15 mouse cellular contexts compared by ENCODE assay signal in the genomic region with DNA sequence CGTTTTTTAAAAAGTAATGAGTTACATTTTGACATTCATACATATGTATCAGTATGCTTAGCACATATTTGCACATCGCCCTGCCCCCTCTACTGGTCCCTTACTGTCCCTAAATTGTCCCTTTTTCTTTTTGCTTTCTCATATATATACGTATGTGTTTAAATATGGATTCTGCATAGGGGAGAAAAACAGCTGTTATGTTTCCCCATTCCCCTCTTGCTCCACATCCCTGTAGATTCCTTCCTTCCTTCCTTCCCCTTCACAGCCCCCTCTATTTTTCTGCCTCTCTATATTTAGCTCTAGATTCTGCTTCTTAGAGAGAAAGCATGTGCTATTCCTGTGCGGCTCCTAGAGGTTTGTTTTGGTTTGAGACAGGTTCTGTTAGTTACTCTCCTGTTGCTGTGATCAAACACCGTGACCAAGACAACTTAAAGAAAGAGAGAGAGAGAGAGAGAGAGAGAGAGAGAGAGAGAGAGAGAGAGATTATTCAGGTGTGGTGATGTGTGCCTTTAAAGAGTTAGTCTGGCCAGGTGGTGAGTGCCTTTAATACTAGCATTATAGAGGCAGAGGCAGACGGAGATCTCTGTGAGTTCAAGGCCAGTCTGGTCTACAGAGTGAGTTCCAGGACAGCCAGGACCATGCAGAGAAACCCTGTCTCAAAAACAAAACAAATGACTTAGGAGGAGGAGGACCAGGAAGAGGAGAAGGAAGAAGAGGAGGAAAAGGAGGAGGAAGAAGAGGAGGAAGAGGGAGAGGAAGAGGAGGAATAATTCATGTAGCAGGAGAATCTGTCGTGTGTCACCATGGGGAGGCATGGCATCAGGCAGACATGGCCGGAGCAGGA. TPM values are rescaled to one million over a fixed set of nuclear protein-coding genes. Genes with fewer than 3 reads are reported as not detected.
DNase-seq lines count a peak whose midpoint lies in the region; ATAC-seq and TF ChIP-seq lines count a peak whose summit lies in the region.
"Had no signal": no experiment of that assay in that cellular context is flagged by ENCODE, and none has a peak within 500 bp of the region (broad histone marks: within the 10 kb centered on the region; RNA-seq: fewer than 3 reads in every experiment).

No protein-coding gene starts in this region.

- H3K4me1 ChIP-seq in heart, embryonic 11.5 days (ENCODE audit: control insufficient read depth, insufficient read depth, low read length): peaks cover 21% of the 10 kb centered on the region
- H3K4me1 ChIP-seq in liver, adult 2 months (ENCODE audit: control insufficient read depth, insufficient read depth, low read length): peaks cover 54% of the 10 kb centered on the region
- peaks cover 12% of the 10 kb centered on the region for H3K4me1 ChIP-seq in liver, embryonic 11.5 days (replicated peaks; ENCODE audit: control insufficient read depth, insufficient read depth, low read length)
- H3K4me1 ChIP-seq in brown adipose tissue, adult 24 weeks (ENCODE audit: control insufficient read depth, insufficient read depth, insufficient read length, low read length): peaks cover 53% of the 10 kb centered on the region
- peaks cover 71% of the 10 kb centered on the region for H3K4me1 ChIP-seq in small intestine, adult 2 months (ENCODE audit: control insufficient read depth, insufficient read depth, insufficient read length, low read length)
- no peaks in the 10 kb centered on the region for H3K4me1 ChIP-seq in midbrain, embryonic 14.5 days (ENCODE audit: control insufficient read depth, insufficient read depth, low read length)

- H3K4me3 ChIP-seq in heart, embryonic 11.5 days (ENCODE audit: low read depth, low read length): no peak overlapping the region
- H3K4me3 ChIP-seq in liver, adult 2 months (ENCODE audit: insufficient read depth, low read depth, low read length): no peak overlapping the region
- H3K4me3 ChIP-seq in liver, embryonic 11.5 days (ENCODE audit: low read depth, low read length): no peak overlapping the region
- no peak overlapping the region for H3K4me3 ChIP-seq in brown adipose tissue, adult 24 weeks (ENCODE audit: insufficient read depth, low read depth, low read length)
- H3K4me3 ChIP-seq in small intestine, adult 2 months (ENCODE audit: low read depth, low read length): no peak overlapping the region
- no peak overlapping the region for H3K4me3 ChIP-seq in midbrain, embryonic 14.5 days (replicated peaks; ENCODE audit: low read depth, low read length)
- H3K4me3 ChIP-seq: embryonic facial prominence, embryonic 12.5 days; hindbrain, embryonic 12.5 days had no signal

- ATAC-seq in heart, embryonic 11.5 days (replicated peaks; ENCODE audit: insufficient number of reproducible peaks, low FRiP score, low TSS enrichment): no peak
- ATAC-seq in liver, embryonic 11.5 days (replicated peaks; ENCODE audit: low FRiP score): no peak
- ATAC-seq in midbrain, embryonic 14.5 days (ENCODE audit: low FRiP score, low TSS enrichment): no peak

- H3K79me2 ChIP-seq in liver, adult 2 months (ENCODE audit: control insufficient read depth, insufficient read depth, low read length): peaks cover 25% of the 10 kb centered on the region; the same call in 1 of the 2 replicates

- no peaks in the 10 kb centered on the region for H3K9me3 ChIP-seq in heart, embryonic 11.5 days (replicated peaks; ENCODE audit: control insufficient read depth, low read length)
- H3K9me3 ChIP-seq in liver, embryonic 11.5 days (ENCODE audit: control insufficient read depth, low read length): peaks cover 3% of the 10 kb centered on the region; the same call in 1 of the 2 replicates
- H3K9me3 ChIP-seq in midbrain, embryonic 14.5 days (ENCODE audit: control insufficient read depth, low read length): no peaks in the 10 kb centered on the region
- H3K9me3 ChIP-seq: embryonic facial prominence, embryonic 12.5 days; hindbrain, embryonic 12.5 days had no signal

- no peaks in the 10 kb centered on the region for H3K36me3 ChIP-seq in heart, embryonic 11.5 days (ENCODE audit: control insufficient read depth, insufficient read depth, low read length)
- H3K36me3 ChIP-seq in liver, adult 2 months (ENCODE audit: control insufficient read depth, insufficient read depth, low read length): no peaks in the 10 kb centered on the region
- no peaks in the 10 kb centered on the region for H3K36me3 ChIP-seq in liver, embryonic 11.5 days (ENCODE audit: control insufficient read depth, insufficient read depth, low read length)
- peaks cover 8% of the 10 kb centered on the region; the same call in 1 of the 2 replicates for H3K36me3 ChIP-seq in small intestine, adult 2 months (ENCODE audit: control insufficient read depth, insufficient read depth, low read length)
- no peaks in the 10 kb centered on the region for H3K36me3 ChIP-seq in midbrain, embryonic 14.5 days (ENCODE audit: control insufficient read depth, insufficient read depth, low read length)
- H3K36me3 ChIP-seq: embryonic facial prominence, embryonic 12.5 days; hindbrain, embryonic 12.5 days had no signal

- peak overlapping the region; percentile 22; the same call in 1 of the 2 replicates for H3K4me2 ChIP-seq in heart, embryonic 11.5 days
- no peak overlapping the region for H3K4me2 ChIP-seq in liver, embryonic 11.5 days
- H3K4me2 ChIP-seq in midbrain, embryonic 14.5 days (ENCODE audit: low read length): no peak overlapping the region
- H3K4me2 ChIP-seq: embryonic facial prominence, embryonic 12.5 days; hindbrain, embryonic 12.5 days had no signal

- WGBS in heart, embryonic 11.5 days (ENCODE audit: insufficient replicate concordance): 57% methylated on average over 8 of the region's 8 CpGs
- 67% methylated on average over 8 of the region's 8 CpGs for WGBS in liver, adult 2 months
- WGBS in liver, embryonic 11.5 days: 72% methylated on average over 8 of the region's 8 CpGs
- 76% methylated on average over 8 of the region's 8 CpGs for WGBS in small intestine, adult 2 months
- WGBS in midbrain, embryonic 14.5 days: 71% methylated on average over 8 of the region's 8 CpGs

- no peak overlapping the region for H3K9ac ChIP-seq in heart, embryonic 11.5 days (ENCODE audit: low read depth, low read length)
- H3K9ac ChIP-seq in liver, adult 2 months (ENCODE audit: low read depth, low read length): 0 out of 2 replicates have a peak overlapping the region, but pooled peaks have one; percentile 3
- no peak overlapping the region for H3K9ac ChIP-seq in liver, embryonic 11.5 days (ENCODE audit: low read depth, low read length)
- no peak overlapping the region for H3K9ac ChIP-seq in midbrain, embryonic 14.5 days (replicated peaks; ENCODE audit: low read length)
- H3K9ac ChIP-seq: embryonic facial prominence, embryonic 12.5 days; hindbrain, embryonic 12.5 days had no signal

- no peak for DNase-seq in heart, adult 18-20 months
- DNase-seq in liver, adult 2 months (ENCODE audit: extremely low read depth, low read depth, low spot score): no peak
- no peak for DNase-seq in liver, embryonic 11.5 days (ENCODE audit: low spot score)
- DNase-seq in midbrain, embryonic 14.5 days: no peak
- no peak for DNase-seq in cerebellum, postnatal 14 days
- DNase-seq: adrenal gland, postnatal 25 days; cerebellum, adult 8-10 months; lung, postnatal 4 days; thymus, postnatal 25 days had no signal

- peak overlapping the region; percentile 22; the same call in 1 of the 2 replicates for H3K27ac ChIP-seq in heart, embryonic 11.5 days (ENCODE audit: low read depth, low read length)
- peak overlapping the region; percentile 40 for H3K27ac ChIP-seq in liver, adult 2 months (replicated peaks; ENCODE audit: insufficient read depth, low read depth, low read length)
- H3K27ac ChIP-seq in liver, embryonic 11.5 days (ENCODE audit: low read depth, low read length): no peak overlapping the region
- H3K27ac ChIP-seq in brown adipose tissue, adult 24 weeks (replicated peaks; ENCODE audit: low read depth, low read length): peak overlapping the region; percentile 91
- peak overlapping the region; percentile 75 for H3K27ac ChIP-seq in small intestine, adult 2 months (ENCODE audit: insufficient read depth, low read depth, low read length)
- no peak overlapping the region for H3K27ac ChIP-seq in midbrain, embryonic 14.5 days (replicated peaks; ENCODE audit: low read depth, low read length)
- H3K27ac ChIP-seq: embryonic facial prominence, embryonic 12.5 days; hindbrain, embryonic 12.5 days had no signal

- no peak for TF ChIP-seq POLR2A in liver, adult 2 months (IDR thresholded peaks at IDR 0.05; ENCODE audit: extremely low read depth, insufficient read depth, low read length)
- TF ChIP-seq POLR2A in small intestine, adult 2 months (IDR thresholded peaks at IDR 0.05; ENCODE audit: low read depth, low read length): no peak

- no peaks in the 10 kb centered on the region for H3K27me3 ChIP-seq in heart, embryonic 11.5 days (ENCODE audit: control insufficient read depth, insufficient read depth, low read length)
- H3K27me3 ChIP-seq in liver, adult 2 months (ENCODE audit: control insufficient read depth, insufficient read depth, low read length): no peaks in the 10 kb centered on the region
- no peaks in the 10 kb centered on the region for H3K27me3 ChIP-seq in liver, embryonic 11.5 days (replicated peaks; ENCODE audit: control insufficient read depth, insufficient read depth, low read length)
- no peaks in the 10 kb centered on the region for H3K27me3 ChIP-seq in small intestine, adult 2 months (ENCODE audit: control insufficient read depth, insufficient read depth, low read length)
- H3K27me3 ChIP-seq in midbrain, embryonic 14.5 days (ENCODE audit: control insufficient read depth, insufficient read depth, low read length): no peaks in the 10 kb centered on the region
- H3K27me3 ChIP-seq: embryonic facial prominence, embryonic 12.5 days; hindbrain, embryonic 12.5 days had no signal

- no peak for TF ChIP-seq CTCF in liver, adult 2 months (IDR thresholded peaks at IDR 0.05; ENCODE audit: low read depth, low read length)
- no peak for TF ChIP-seq CTCF in small intestine, adult 2 months (IDR thresholded peaks at IDR 0.05; ENCODE audit: extremely low read depth, insufficient read length, insufficient replicate concordance, low read depth, low read length)

RNA-seq across cellular contexts. Expression of gene Irak2, which starts 21.6 kb away (rescaled TPM):
- 6.7 and 7.2 TPM in 2 replicates for polyA plus RNA-seq in heart, embryonic 11.5 days (2014; fragmentation: Nextera tagmentation; extraction: Ambion mirVana)
- total RNA-seq in heart, adult 18-20 months (2021): 10 to 100 TPM; 14.2 to 17.8 TPM
- 18.2 and 20.7 TPM in 2 replicates for total RNA-seq in liver, adult 2 months (2014; rRNA removed)
- polyA plus RNA-seq in liver, adult 2 months (2012; rRNA removed): 30.8 and 36.1 TPM in 2 replicates
- 14.1 and 14.8 TPM in 2 replicates for polyA plus RNA-seq in liver, embryonic 11.5 days (2014; fragmentation: Nextera tagmentation; extraction: Ambion mirVana)
- 18.9 and 19.7 TPM in 2 replicates for polyA plus RNA-seq in brown adipose tissue, adult 24 weeks (2012; ENCODE audit: insufficient read depth, insufficient read length, missing spikeins)
- 35.4 and 97.6 TPM in 2 replicates for polyA plus RNA-seq in small intestine, adult 2 months (2012; rRNA removed)
- 0.42 and 1.0 TPM in 2 replicates for polyA plus RNA-seq in midbrain, embryonic 14.5 days (2014; fragmentation: Nextera tagmentation; extraction: Ambion mirVana)

RNA-seq across cellular contexts. Expression of gene Vhl, which starts 36.1 kb away (rescaled TPM):
- polyA plus RNA-seq in heart, embryonic 11.5 days (2014; fragmentation: Nextera tagmentation; extraction: Ambion mirVana): 31.2 and 40.9 TPM in 2 replicates
- total RNA-seq in heart, adult 18-20 months (2021): 10 to 100 TPM in 1 of 2 experiments, 1 to 10 TPM in 1; 9.3 to 11.1 TPM
- total RNA-seq in liver, adult 2 months (2014; rRNA removed): 7.2 and 9.1 TPM in 2 replicates
- polyA plus RNA-seq in liver, adult 2 months (2012; rRNA removed): 12.1 and 14.0 TPM in 2 replicates
- polyA plus RNA-seq in liver, embryonic 11.5 days (2014; fragmentation: Nextera tagmentation; extraction: Ambion mirVana): 24.8 and 29.5 TPM in 2 replicates
- polyA plus RNA-seq in brown adipose tissue, adult 24 weeks (2012; ENCODE audit: insufficient read depth, insufficient read length, missing spikeins): 13.2 and 15.0 TPM in 2 replicates
- polyA plus RNA-seq in small intestine, adult 2 months (2012; rRNA removed): 6.0 and 7.8 TPM in 2 replicates
- 74.8 and 85.2 TPM in 2 replicates for polyA plus RNA-seq in midbrain, embryonic 14.5 days (2014; fragmentation: Nextera tagmentation; extraction: Ambion mirVana)

RNA-seq across cellular contexts. Expression of gene Tatdn2, which starts 37.0 kb away (rescaled TPM):
- 0.93 and 1.1 TPM in 2 replicates for polyA plus RNA-seq in heart, embryonic 11.5 days (2014; fragmentation: Nextera tagmentation; extraction: Ambion mirVana)
- total RNA-seq in heart, adult 18-20 months (2021): 10 to 100 TPM; 64.5 to 67.4 TPM
- total RNA-seq in liver, adult 2 months (2014; rRNA removed): 15.0 and 19.9 TPM in 2 replicates
- 15.6 and 16.7 TPM in 2 replicates for polyA plus RNA-seq in liver, adult 2 months (2012; rRNA removed)
- 1.2 TPM in 2 replicates for polyA plus RNA-seq in liver, embryonic 11.5 days (2014; fragmentation: Nextera tagmentation; extraction: Ambion mirVana)
- 18.0 and 29.7 TPM in 2 replicates for polyA plus RNA-seq in brown adipose tissue, adult 24 weeks (2012; ENCODE audit: insufficient read depth, insufficient read length, missing spikeins)
- 11.3 and 16.6 TPM in 2 replicates for polyA plus RNA-seq in small intestine, adult 2 months (2012; rRNA removed)
- 2.1 and 3.3 TPM in 2 replicates for polyA plus RNA-seq in midbrain, embryonic 14.5 days (2014; fragmentation: Nextera tagmentation; extraction: Ambion mirVana)

RNA-seq across cellular contexts. Expression of gene Brk1, which starts 55.3 kb away (rescaled TPM):
- 186 and 188 TPM in 2 replicates for polyA plus RNA-seq in heart, embryonic 11.5 days (2014; fragmentation: Nextera tagmentation; extraction: Ambion mirVana)
- 10 to 100 TPM; 77.1 to 77.6 TPM for total RNA-seq in heart, adult 18-20 months (2021)
- total RNA-seq in liver, adult 2 months (2014; rRNA removed): 70.3 and 76.0 TPM in 2 replicates
- 75.9 and 80.3 TPM in 2 replicates for polyA plus RNA-seq in liver, adult 2 months (2012; rRNA removed)
- 166 and 173 TPM in 2 replicates for polyA plus RNA-seq in liver, embryonic 11.5 days (2014; fragmentation: Nextera tagmentation; extraction: Ambion mirVana)
- polyA plus RNA-seq in brown adipose tissue, adult 24 weeks (2012; ENCODE audit: insufficient read depth, insufficient read length, missing spikeins): 158 and 192 TPM in 2 replicates
- polyA plus RNA-seq in small intestine, adult 2 months (2012; rRNA removed): 36.4 and 71.2 TPM in 2 replicates
- 258 and 280 TPM in 2 replicates for polyA plus RNA-seq in midbrain, embryonic 14.5 days (2014; fragmentation: Nextera tagmentation; extraction: Ambion mirVana)

RNA-seq across cellular contexts. Expression of gene Fancd2os, which starts 59.4 kb away (rescaled TPM):
- 0.41 and 0.57 TPM in 2 replicates for polyA plus RNA-seq in heart, embryonic 11.5 days (2014; fragmentation: Nextera tagmentation; extraction: Ambion mirVana)
- total RNA-seq in heart, adult 18-20 months (2021): not detected
- not detected in 2 replicates for total RNA-seq in liver, adult 2 months (2014; rRNA removed)
- polyA plus RNA-seq in liver, adult 2 months (2012; rRNA removed): not detected in 2 replicates
- polyA plus RNA-seq in liver, embryonic 11.5 days (2014; fragmentation: Nextera tagmentation; extraction: Ambion mirVana): 0.18 TPM in 2 replicates
- not detected in 2 replicates for polyA plus RNA-seq in brown adipose tissue, adult 24 weeks (2012; ENCODE audit: insufficient read depth, insufficient read length, missing spikeins)
- polyA plus RNA-seq in small intestine, adult 2 months (2012; rRNA removed): not detected in 2 replicates
- polyA plus RNA-seq in midbrain, embryonic 14.5 days (2014; fragmentation: Nextera tagmentation; extraction: Ambion mirVana): not detected in 2 replicates
- total RNA-seq: monocyte, adult 5-6 weeks had no signal

Comparison
In these comparisons a context has a peak if more than half of its experiments do, and no peak if none do; other contexts are left out.
1. H3K27ac ChIP-seq: peak in heart, embryonic 11.5 days (single experiment), liver, adult 2 months (single experiment), brown adipose tissue, adult 24 weeks (single experiment) and small intestine, adult 2 months (single experiment); none in liver, embryonic 11.5 days (single experiment) and midbrain, embryonic 14.5 days (single experiment).